Mouse (Mus musculus) heart, postnatal 0 days (tissue): ENCODE measurements at regions not wholly inside any gene's neighbourhood (a gene's known extent, or its start where the extent isn't known, plus 50 kb on each side); places are given as distances from the start of the nearest gene placed in this dataset.

Experiments
- ATAC-seq: fragments of 200-750 bp; cut with Nextera tagmentation; 2 replicates; pipeline ENCODE4 v1.8.0; 2017; ENCODE audit warnings: low read depth, moderate number of reproducible peaks, moderate library complexity; ENCODE audit not compliant: insufficient read depth
- DNase-seq: peaks from one replicate; pipeline ENCODE4 v3.0.0-alpha.2; 2016; ENCODE audit warnings: low spot score
- H3K27ac ChIP-seq: fragments of 300-500 bp; sonication (generic); 2 replicates; pipeline ENCODE4 v1.5.1; 2014; ENCODE audit warnings: low read depth, mild to moderate bottlenecking
- H3K27me3 ChIP-seq: fragments of 300-500 bp; sonication (generic); 2 replicates; pipeline ENCODE4 v1.6.1; 2014; ENCODE audit warnings: low read length, mixed read lengths; ENCODE audit not compliant: control insufficient read depth, insufficient read depth
- H3K36me3 ChIP-seq: fragments of 300-500 bp; sonication (generic); replicated peaks from 2 replicates; pipeline ENCODE4 v1.6.1; 2014; ENCODE audit warnings: low read length, mixed read lengths; ENCODE audit not compliant: control insufficient read depth, insufficient read depth
- H3K4me1 ChIP-seq: fragments of 300-500 bp; sonication (generic); 2 replicates; pipeline ENCODE4 v1.6.1; 2014; ENCODE audit warnings: antibody characterized with exemption; ENCODE audit not compliant: control insufficient read depth, insufficient read depth
- H3K4me2 ChIP-seq: fragments of 300-500 bp; sonication (generic); 2 replicates; pipeline ENCODE4 v1.6.1; 2014; ENCODE audit warnings: low read depth, mild to moderate bottlenecking, low read length, moderate library complexity
- H3K4me3 ChIP-seq: fragments of 300-500 bp; sonication (generic); 2 replicates; pipeline ENCODE4 v1.5.1; 2014; ENCODE audit warnings: low read depth, low read length
- H3K9ac ChIP-seq: fragments of 300-500 bp; sonication (generic); replicated peaks from 2 replicates; pipeline ENCODE4 v1.6.1; 2014; ENCODE audit warnings: low read depth, low read length, mixed read lengths
- H3K9me3 ChIP-seq: fragments of 300-500 bp; sonication (generic); replicated peaks from 2 replicates; pipeline ENCODE4 v1.6.1; 2016; ENCODE audit warnings: low read length; ENCODE audit not compliant: control insufficient read depth
- CTCF ChIP-seq: IDR thresholded peaks from 2 replicates; pipeline ENCODE4 v1.5.1; 2016; ENCODE audit warnings: antibody characterized with exemption, control low read depth, low read depth
- EP300 ChIP-seq: IDR thresholded peaks from 2 replicates; pipeline ENCODE4 v1.6.1; 2016; ENCODE audit warnings: antibody characterized with exemption, low read depth
- WGBS: fragments of 180-500 bp; shearing (Covaris S2); extraction: QIAGEN DNeasy Blood & Tissue Kit; methylation state at CpG from one replicate; pipeline ENCODE4 v1.1.7; 2014; 5-methylcytosine and 5-hydroxymethylcytosine counted together

DNA sequence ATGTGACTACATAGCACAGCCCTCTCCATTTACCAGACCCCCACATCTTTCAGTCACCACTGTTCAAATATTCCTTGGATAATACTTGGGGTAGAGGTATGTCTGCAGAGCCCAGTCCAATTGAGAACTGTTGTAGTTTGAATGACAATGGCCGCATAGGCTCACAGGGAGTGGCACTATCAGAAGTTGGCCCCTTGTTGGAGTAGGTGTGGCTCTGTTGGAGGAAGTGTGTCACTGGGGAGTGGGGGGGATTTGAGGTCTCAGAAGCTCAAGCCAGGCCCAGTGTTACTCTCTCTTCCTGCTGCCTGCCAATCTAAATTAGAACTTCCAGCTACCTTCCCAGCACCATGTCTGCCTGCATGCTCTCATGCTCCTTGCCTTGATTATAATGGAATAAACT is 664.7 kb downstream of the Vrk1 start:
- H3K36me3 ChIP-seq: no peaks in the 10 kb centered on the region
- no peak for ATAC-seq
- TF ChIP-seq CTCF (no peak), EP300 (no peak)
- no peak overlapping the region for H3K27ac ChIP-seq
- no peaks in the 10 kb centered on the region for H3K4me1 ChIP-seq
- H3K4me2 ChIP-seq: no peak overlapping the region
- no peaks in the 10 kb centered on the region for H3K27me3 ChIP-seq
- no peaks in the 10 kb centered on the region for H3K9me3 ChIP-seq
- H3K9ac ChIP-seq: no peak overlapping the region
- no peak for DNase-seq
- 93% methylated on average over 1 of the region's 1 CpGs for WGBS
- H3K4me3 ChIP-seq: no peak overlapping the region

DNA sequence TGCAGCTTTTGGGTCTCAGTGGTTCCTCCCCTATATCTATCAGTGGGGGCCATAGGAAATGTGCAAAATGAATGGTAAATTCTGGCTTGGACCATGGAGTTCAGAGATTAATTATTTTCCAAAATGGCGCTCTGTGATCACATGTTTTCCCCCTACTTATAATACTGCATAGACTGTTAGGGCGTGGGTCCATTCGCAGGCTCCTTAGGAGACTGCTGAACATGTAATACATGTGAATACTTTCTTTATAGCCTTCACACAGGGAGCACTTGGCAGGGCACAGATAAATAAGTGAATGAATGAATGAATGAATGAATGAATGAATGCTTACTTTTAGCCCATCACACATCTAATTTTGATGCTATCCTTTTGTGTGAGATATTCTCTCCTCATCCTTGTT is 666.1 kb downstream of the Vrk1 start:
- Histone ChIP-seq H3K27ac (no peak overlapping the region), H3K4me2 (no peak overlapping the region), H3K36me3 (no peaks in the 10 kb centered on the region), H3K27me3 (no peaks in the 10 kb centered on the region), H3K9me3 (no peaks in the 10 kb centered on the region), H3K4me3 (no peak overlapping the region), H3K4me1 (no peaks in the 10 kb centered on the region), H3K9ac (no peak overlapping the region)
- ATAC-seq: no peak
- TF ChIP-seq EP300: no peak
- TF ChIP-seq CTCF: no peak
- WGBS: 91% methylated on average over 3 of the region's 3 CpGs
- DNase-seq: no peak

DNA sequence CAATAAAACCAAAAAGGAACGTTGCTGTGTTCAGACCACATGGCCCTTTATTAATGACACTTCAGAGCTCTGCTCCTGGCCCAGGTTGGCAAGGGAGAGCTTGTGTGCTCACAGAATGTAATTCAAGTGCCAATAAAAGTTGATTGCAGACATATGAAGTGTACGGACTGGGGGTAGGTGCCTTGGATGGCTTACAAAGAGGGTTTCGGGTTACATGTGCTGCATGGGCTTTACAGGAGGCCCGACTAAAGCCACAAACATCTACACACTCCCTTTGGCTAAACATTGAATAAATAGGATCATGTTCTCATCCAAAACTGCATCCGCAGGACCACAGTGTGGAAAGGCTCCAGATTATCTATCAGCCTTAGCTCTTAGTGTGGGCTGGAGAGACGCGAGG is 666.5 kb downstream of the Vrk1 start:
- Histone ChIP-seq H3K9ac (no peak overlapping the region), H3K27ac (no peak overlapping the region), H3K4me1 (no peaks in the 10 kb centered on the region), H3K36me3 (no peaks in the 10 kb centered on the region), H3K4me3 (no peak overlapping the region), H3K27me3 (no peaks in the 10 kb centered on the region), H3K9me3 (no peaks in the 10 kb centered on the region), H3K4me2 (no peak overlapping the region)
- ATAC-seq: no peak
- DNase-seq: no peak
- TF ChIP-seq CTCF: no peak
- no peak for TF ChIP-seq EP300
- 69% methylated on average over 7 of the region's 7 CpGs for WGBS

DNA sequence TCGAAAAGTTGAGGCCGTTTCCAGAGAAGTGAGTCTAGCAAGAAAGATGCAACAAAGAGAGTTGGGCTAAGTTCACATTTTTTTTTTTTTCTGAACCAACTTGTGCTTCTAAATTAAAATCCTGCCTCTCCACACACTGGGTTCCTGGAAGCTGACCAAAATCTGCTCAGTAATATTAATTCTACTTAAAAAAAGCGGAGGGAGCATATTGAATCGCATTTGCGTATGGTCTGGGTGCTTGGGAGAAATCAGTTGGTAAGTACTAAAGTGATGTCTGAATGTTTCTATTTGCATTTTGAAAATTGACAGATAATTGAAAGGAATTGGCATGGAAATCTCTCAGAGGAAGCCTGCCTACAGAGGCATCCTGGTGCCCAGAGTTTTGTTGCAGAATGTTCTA is 676.0 kb downstream of the Vrk1 start:
- WGBS: 86% methylated on average over 5 of the region's 5 CpGs
- no peaks in the 10 kb centered on the region for H3K4me1 ChIP-seq
- DNase-seq (no peak), ATAC-seq (no peak)
- no peak overlapping the region for H3K4me2 ChIP-seq
- H3K9ac ChIP-seq: no peak overlapping the region
- H3K27ac ChIP-seq: no peak overlapping the region
- H3K4me3 ChIP-seq: no peak overlapping the region
- no peaks in the 10 kb centered on the region for H3K27me3 ChIP-seq
- H3K36me3 ChIP-seq: no peaks in the 10 kb centered on the region
- TF ChIP-seq CTCF: no peak
- no peak for TF ChIP-seq EP300
- H3K9me3 ChIP-seq: no peaks in the 10 kb centered on the region

DNA sequence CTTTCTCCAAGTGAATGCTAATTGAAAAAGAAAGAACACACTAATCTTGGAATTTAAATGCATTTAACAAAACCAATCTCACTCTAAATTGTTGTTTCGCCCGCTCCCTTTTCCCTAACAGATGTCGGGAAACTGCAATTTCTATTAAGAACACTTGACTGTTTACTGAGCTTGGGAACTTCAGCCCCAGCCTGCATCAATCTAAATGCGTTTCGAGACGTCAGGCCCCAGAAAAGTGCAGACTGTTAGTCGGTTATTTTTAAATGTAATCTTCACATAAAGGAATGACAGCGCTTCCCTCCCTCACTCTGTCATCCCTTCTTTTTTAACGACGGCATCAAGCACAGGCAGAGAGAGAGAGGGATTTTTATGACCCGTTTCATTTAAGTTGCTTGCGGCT is 677.7 kb downstream of the Vrk1 start:
- TF ChIP-seq EP300 (no peak), CTCF (no peak)
- Histone ChIP-seq H3K9me3 (no peaks in the 10 kb centered on the region), H3K4me1 (no peaks in the 10 kb centered on the region), H3K4me2 (no peak overlapping the region), H3K27ac (no peak overlapping the region), H3K9ac (no peak overlapping the region), H3K4me3 (no peak overlapping the region), H3K27me3 (no peaks in the 10 kb centered on the region), H3K36me3 (no peaks in the 10 kb centered on the region)
- ATAC-seq (no peak), DNase-seq (no peak)
- 39% methylated on average over 12 of the region's 12 CpGs for WGBS

DNA sequence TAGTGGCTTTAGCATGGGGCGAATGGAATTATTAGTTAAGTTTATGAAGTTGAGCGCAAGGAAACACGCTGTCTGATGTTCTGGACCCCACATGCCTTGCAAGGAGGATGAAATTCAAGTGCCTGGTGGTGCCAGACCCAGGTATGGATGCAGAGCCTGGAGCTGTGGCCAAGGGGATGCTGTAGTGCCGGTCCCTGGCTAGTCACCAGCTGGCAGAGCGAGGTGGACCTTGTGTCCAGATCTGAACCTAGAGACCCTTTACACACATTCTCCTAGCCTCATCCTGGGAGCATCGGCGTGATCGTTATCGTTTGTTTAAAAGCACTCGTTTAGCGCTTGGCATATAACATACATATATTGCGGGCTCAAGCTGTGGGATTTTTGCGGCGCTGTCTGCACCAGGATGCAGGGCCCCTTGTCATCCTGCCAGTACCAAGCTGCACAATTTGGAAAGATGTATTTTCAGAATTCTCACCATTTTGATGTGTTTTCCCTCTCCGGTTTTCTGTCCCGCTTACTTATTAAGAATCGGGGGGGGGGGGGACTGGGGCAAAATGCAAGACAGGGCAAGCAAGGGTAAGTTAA is 678.2 kb downstream of the Vrk1 start:
- no peak overlapping the region for H3K27ac ChIP-seq
- no peaks in the 10 kb centered on the region for H3K27me3 ChIP-seq
- DNase-seq: no peak
- no peaks in the 10 kb centered on the region for H3K9me3 ChIP-seq
- TF ChIP-seq CTCF (no peak), EP300 (no peak)
- ATAC-seq: no peak
- WGBS: 84% methylated on average over 17 of the region's 17 CpGs
- no peak overlapping the region for H3K9ac ChIP-seq
- H3K4me2 ChIP-seq: no peak overlapping the region
- H3K4me3 ChIP-seq: no peak overlapping the region
- H3K4me1 ChIP-seq: no peaks in the 10 kb centered on the region
- H3K36me3 ChIP-seq: no peaks in the 10 kb centered on the region
